Mouse (Mus musculus): ENCODE results near the gene Yjefn3.

Gene Yjefn3

GRCm38 (mm10) chr8:69907106-69907505 lies 4.6 kb upstream of the Yjefn3 start:
- DNase-seq (ENCODE audit: low spot score), result no peak

GRCm38 (mm10) chr8:69906260-69906659 lies 3.7 kb upstream of the Yjefn3 start:
- no peak for DNase-seq (ENCODE audit: low spot score)

GRCm38 (mm10) chr8:69904096-69904495 lies 1.6 kb upstream of the Yjefn3 start:
- no peak for DNase-seq (ENCODE audit: low spot score)

- peak; percentile 96 for DNase-seq (ENCODE audit: low spot score)
Observed at GRCm38 (mm10) chr8:69903063-69903542, 591 bp upstream of the Yjefn3 start.

GRCm38 (mm10) chr8:69901484-69902162 lies 889 bp downstream of the Yjefn3 start:
- DNase-seq (ENCODE audit: low spot score), result peak; percentile 89

- DNase-seq (ENCODE audit: low spot score), result no peak
Observed at GRCm38 (mm10) chr8:69900895-69901451, 1.5 kb downstream of the Yjefn3 start.

- DNase-seq (ENCODE audit: low spot score), result no peak
Observed at GRCm38 (mm10) chr8:69899876-69900275, 2.6 kb downstream of the Yjefn3 start.

- no peak for DNase-seq (ENCODE audit: low spot score)
Observed at GRCm38 (mm10) chr8:69897857-69898256, 4.7 kb downstream of the Yjefn3 start.

GRCm38 (mm10) chr8:69895772-69896451 lies 6.6 kb downstream of the Yjefn3 start:
- DNase-seq (ENCODE audit: low spot score), result no peak

GRCm38 (mm10) chr8:69894836-69895332 lies 7.6 kb downstream of the Yjefn3 start:
- DNase-seq (ENCODE audit: low spot score), result no peak

- DNase-seq (ENCODE audit: low spot score), result no peak
Observed at GRCm38 (mm10) chr8:69893863-69894262, 8.6 kb downstream of the Yjefn3 start.

- no peak for DNase-seq (ENCODE audit: low spot score)
Observed at GRCm38 (mm10) chr8:69890813-69891241, 11.7 kb downstream of the Yjefn3 start.

- DNase-seq (ENCODE audit: low spot score), result no peak
Observed at GRCm38 (mm10) chr8:69888902-69889301, 13.6 kb downstream of the Yjefn3 start.

- DNase-seq (ENCODE audit: low spot score), result no peak
Observed at GRCm38 (mm10) chr8:69888244-69888866, 14.2 kb downstream of the Yjefn3 start.

- DNase-seq (ENCODE audit: low spot score), result no peak
Observed at GRCm38 (mm10) chr8:69887289-69888243, 14.9 kb downstream of the Yjefn3 start, which contains the start of gene Cilp2. Cilp2 (minus strand) TSS chr8:69887687.

- no peak for DNase-seq (ENCODE audit: low spot score)
Observed at GRCm38 (mm10) chr8:69884141-69884540, 18.4 kb downstream of the Yjefn3 start.

GRCm38 (mm10) chr8:69882833-69883600 lies 19.5 kb downstream of the Yjefn3 start:
- DNase-seq (ENCODE audit: low spot score), result no peak

GRCm38 (mm10) chr8:69882021-69882756 lies 20.3 kb downstream of the Yjefn3 start:
- DNase-seq (ENCODE audit: low spot score), result no peak

GRCm38 (mm10) chr8:69881261-69881865 lies 21.1 kb downstream of the Yjefn3 start:
- no peak for DNase-seq (ENCODE audit: low spot score)
